Mouse (Mus musculus) ES-Bruce4 (cell line): ENCODE measurements around the gene Fhl2.

Experiments used
- CTCF ChIP-seq: IDR thresholded peaks from one replicate; pipeline ENCODE4 v1.8.1; 2011; ENCODE audit warnings: low read depth, low read length
- EP300 ChIP-seq: IDR thresholded peaks from 2 replicates; pipeline ENCODE4 v1.6.1; 2011; ENCODE audit warnings: low read depth, low read length; ENCODE audit not compliant: insufficient read depth
- POLR2A ChIP-seq: IDR thresholded peaks from one replicate; pipeline ENCODE4 v1.8.1; 2011; ENCODE audit warnings: low read length; ENCODE audit not compliant: insufficient read depth

GRCm38 (mm10) chr1:43168618-43169017, 28.2 kb downstream of the Fhl2 start:
- TF ChIP-seq CTCF (no peak), POLR2A (no peak), EP300 (0 out of 2 replicates have a peak, but pooled peaks have one; percentile 25)
